Mouse (Mus musculus) hindlimb bud, embryonic 11.5 days (tissue): ENCODE results near the gene Slco1a5.
"Not testable (repeated sequence)": the region's sequence is repeated elsewhere in the genome, so short reads cannot be mapped to it uniquely, and the experiment has no call there.

ENCODE experiments used
- DNase-seq: peaks from one replicate; pipeline ENCODE4 v3.0.0-alpha.2; 2012; ENCODE audit warnings: low read depth, low spot score; ENCODE audit errors: extremely low spot score

Gene Slco1a5

DNA sequence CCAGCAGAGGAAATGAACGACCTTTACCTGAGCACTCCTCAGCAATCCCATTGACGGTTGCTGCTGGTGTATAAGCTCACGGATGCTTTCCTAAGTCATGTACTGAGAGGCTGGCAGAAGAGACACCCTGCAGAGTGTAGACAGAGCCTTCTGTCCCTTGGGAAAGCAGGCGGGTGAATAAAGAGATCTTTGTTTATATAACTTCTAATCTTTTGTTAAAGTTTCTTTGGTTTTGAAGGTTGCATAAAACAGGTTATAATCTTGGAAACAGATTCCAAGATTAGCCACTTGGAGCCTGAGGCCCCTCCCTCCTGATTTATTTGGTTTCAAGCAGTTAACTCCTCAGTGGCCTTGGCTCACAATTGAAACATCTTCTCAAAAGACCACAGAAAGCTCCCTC lies at the start of gene Slco1a5:
Gene Slco1a5, minus strand, starts transcription at position 101 of the 400 bp plus-strand sequence.
- no peak for DNase-seq

DNA sequence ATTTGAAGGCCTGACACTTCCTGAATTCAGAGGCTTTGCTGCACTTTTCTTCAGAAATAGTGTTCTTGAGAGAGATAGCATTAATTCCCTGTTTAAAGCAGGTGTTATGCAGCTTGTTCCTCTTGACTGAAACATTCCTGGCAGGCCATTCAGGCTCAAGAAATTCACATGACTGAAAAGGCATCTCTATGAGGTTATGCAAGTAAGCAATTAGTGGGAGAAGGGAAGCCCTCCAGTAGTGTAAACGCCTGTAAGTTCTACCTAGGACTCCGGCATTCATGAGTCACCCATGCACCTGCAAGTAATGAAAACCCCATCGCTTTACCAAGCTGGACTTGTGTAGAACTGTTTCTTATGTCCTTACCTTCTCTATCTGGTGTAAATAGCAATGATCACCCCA lies 46.8 kb upstream of the Slco1a5 start:
- no peak for DNase-seq

DNA sequence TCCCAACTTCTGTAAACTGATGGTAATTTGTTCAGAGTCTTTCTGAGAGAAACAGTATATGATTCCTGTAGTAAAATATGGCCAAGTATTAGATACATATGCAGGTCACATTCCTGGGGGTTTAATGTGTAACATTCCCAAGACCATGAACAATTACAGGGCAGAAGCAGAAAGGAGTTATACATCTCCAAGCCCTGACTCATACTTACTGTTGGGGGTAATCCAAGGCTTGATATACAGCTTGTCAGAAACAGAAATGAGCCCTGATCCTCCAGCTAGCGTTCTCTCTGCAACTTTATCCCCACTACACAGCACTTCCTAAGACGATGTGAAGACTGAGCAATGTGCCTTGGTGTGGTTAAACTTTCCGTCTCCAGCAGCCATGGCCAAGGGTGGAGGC lies 44.8 kb upstream of the Slco1a5 start:
- no peak for DNase-seq

DNA sequence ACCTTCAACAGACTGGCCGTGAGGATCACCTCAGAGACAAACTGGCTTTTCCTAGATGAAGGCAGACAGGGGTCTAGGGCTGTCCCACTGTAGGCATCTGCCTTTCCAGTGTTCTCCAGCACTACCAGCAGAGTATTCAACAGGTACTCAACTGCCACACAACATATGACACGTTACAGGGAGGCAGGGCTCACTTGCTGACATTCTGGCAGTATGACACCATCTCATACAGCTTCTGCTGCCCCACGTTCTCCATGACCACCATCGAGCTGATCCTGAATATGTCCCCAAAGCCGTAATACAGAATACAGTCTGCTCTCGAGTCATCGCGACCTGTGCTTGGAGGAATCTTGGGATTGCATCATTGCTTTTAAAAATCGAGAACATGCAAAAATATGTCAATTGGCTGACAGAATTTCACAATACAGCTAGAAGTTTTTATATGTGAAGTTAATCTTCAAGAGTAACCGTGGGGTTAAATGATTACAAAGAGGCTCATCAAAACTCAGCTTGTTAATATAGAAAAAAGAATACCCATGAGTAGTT lies 43.8 kb upstream of the Slco1a5 start:
- no peak for DNase-seq

DNA sequence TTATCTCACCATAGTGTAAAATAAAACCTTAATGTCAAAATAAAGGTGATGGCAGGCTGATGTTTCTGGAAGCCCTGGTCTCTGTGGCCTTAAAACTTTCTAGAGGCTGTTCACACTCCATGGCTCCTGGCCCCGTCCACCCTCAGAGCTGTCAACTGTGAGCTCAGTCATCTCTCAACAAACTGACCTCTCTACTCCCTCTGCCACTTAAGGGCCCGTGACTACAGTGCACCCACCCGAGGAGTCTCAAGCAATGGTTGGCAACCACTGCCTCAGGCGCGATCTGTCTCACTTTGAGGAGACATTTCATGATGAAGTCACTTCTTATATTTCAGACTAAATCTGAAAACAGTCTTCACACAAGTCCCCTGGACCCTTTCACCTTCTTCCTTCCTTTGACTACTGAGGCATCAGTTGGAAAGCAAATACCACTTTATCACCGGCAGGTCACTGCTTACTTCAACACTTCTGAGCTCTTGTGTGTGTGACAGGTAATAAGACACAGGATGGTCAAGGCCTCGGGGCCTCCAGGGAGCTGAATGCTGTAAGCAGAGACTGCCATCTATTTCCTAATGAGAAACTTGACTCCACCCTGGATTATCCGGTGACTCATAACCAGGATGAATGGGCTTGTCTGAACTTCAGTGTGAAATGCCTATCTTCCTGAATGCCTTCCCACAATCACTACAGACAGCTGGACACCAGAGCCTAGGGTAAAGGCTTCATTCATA lies 43.1 kb upstream of the Slco1a5 start:
- no peak for DNase-seq

DNA sequence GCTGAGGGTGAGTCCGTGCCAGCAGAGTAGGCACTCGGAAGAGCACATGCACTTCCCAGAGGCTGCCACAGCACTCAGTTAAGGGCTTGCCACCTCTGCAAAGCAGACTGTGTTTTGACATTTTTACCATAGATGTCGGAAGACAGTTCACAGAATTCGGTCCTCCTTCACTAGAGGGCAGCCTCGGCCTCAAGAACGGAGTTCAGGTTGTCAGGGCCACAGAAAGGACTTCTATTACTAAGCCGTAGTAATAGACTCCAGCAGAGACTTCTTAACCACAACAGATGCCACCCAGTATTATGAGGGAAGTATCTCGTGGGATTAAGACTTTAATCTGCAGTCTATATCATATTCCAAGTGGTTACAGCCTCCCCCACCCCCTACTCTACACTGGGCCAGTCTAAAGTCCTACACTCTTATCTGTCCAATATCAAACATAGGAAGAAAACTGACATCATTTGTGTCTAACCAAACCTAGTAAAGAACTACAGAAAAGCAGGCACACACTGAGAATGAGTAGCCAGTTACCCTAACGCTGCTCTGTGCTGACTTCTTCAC lies 40.3 kb upstream of the Slco1a5 start:
- no peak for DNase-seq

DNA sequence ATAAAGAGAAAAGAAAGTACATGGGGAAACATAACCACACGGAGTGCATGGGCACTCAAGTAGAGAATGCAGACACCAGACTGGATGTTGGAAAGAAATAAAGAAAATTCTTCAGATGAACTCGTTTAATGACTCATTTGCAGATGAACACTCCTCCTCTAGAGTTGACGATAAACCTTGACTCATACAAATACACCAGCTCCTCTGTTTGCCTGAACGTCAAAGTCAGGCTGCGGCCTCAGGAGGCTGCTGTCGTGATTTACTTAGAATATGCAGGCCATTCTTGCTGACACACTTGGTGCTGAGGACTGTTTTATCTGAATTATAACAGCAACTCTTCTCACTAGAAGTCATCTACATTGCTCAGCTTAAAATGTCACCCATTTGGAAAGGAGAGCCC lies 39.3 kb upstream of the Slco1a5 start:
- DNase-seq: no peak

DNA sequence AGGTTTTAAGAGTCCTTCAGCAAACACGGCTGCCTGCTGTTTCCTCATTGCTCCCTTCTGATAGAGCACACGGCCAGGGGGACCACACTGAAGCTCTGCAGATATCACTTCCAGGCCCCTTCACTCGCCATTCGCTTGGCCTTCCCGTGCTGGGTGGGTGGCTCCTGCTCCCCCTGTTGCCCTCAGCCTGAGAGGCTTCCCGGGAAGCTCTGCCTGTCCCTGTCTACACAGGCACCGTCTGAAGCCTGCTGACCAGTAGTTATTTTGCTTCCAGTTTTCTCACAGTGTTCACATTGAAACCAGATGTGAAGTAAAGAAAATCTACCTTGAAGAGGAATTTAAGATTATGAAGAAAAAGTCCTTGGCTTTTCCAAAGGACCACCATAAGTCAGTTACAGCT lies 34.3 kb upstream of the Slco1a5 start:
- DNase-seq: no peak

DNA sequence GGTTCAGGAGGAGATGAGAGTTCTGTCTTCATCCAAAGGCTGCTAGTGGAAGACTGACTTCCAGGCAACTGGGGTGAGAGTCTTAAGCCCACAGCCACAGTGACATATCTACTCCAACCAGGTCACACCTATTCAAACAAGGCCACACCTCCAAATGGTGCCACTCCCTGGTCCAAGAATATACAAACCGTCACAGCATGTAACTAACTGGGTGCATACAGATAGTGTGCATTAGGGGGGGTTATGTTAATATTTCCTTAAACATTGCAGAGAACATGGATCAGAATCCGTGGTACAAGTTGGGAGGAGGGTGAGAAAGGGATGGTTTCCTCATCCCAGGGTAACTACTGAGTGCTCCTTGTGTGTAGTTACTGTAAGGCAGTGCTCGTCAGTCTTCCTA lies 29.3 kb upstream of the Slco1a5 start:
- DNase-seq: not testable (repeated sequence)

DNA sequence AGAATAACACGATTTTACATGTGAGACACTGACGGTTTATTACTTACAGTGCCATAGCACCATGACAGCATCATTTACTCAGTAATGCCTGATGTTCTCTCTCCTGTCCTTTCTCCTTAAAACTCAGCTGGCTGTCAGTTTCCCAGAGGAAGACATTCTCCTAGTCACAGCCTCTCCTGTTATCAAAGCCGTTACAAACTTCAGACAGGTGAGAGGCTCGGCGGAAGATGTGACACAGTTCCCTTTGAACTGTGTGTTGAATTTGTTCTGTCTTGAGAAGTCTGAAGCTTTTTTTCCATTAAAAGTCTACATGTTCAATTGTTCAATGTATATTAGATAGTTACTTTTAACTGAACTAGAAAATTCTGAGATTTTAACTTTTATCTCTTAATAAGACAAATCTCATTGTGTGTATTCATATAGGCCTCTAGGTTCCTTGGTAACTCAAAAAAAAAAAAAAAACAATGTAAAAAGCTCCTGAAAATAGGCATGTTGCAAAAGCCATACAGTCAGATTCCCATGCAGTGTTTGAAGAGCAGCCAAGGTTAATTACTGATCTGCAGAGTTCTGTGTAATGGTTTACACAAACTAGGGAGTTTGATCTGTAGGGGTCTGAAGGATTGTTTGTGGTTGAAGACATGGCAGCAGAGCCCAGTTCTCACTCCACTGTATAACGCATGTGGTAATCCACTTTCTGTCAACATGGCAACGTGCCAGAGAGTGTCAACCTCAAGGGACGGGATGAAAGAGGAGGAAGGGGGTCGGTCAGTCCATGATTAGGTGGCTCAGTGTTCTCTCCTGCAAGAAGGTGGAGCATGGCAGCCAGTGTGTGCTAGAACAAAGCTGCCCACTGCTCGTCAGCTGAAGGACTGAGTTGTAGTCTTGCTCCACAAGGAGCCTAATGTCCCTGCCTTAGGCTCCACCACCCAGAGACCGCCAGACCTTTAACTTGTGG lies 24.9 kb upstream of the Slco1a5 start:
- DNase-seq: no peak

DNA sequence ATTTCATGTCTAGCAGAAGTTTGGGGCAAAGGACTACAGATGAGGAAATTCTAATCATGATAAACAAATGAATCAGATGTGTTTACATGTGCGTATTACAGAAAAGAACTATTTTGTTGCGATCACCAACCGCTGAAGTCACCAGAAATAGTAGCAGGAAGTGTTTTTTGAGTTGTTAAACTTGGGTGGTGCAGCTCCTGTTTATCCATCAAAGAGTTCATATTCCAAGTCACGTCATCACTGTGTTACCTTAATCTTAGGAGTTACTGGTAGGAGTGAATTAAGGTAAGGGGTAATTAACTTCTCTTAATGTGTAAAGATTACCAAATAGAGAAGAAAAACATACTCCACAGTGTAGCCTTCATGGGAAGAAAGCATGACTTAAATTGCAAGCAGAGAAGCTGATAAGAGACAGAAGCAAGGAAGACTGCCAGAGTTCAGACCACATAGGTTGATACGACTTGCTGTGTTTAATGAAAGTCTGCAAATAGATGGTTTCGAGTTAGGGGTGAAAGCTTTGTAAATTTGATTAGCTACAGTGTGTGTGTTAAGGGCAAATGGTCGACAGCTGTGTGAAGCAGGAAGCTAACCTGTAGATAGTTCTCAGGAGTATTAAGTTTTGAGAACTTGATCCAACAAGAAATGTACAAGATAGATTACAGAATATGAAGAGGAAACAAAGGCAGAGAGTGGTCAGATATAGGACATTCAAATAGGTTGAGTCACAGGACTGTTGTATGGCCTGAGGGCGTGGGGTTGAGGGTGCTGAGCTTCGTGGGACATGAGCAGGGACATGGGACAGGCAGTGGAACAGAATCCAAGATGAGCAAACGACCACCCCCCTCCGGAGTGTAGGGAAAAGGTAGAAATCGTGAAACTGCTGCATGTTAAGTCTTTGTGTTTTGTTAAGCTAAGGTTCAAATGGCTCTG lies 23.7 kb upstream of the Slco1a5 start:
- DNase-seq: no peak

DNA sequence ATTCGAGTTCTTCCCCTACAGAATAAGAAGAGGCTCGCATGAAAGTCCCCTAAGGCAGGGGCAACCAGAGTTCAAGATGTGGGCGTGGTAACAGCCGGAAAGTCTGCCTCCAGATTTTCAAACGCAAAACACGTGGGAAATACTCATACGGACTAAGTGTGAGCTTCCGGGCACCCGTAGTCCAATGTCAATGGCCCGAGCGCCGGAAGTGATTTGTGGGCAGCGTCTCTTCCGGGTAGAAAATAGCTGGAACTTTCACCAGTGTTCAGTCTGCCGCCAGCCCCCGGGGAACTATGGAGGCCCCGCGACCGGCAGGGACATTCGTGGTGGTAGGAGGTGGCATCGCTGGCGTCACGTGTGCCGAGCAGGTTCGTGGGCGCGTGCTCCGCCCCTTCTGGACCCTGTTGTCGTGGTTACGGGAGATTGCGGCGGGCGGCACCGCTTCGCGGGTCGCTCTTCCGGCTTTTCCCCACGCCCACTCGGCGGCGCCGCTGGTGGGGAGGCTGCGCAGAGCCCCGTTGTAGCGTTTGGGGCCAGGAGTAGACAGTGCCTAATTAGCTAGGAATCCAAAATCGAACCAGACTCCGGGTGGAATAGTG lies 22.8 kb upstream of the Slco1a5 start, which contains the start of gene Pyroxd1:
Gene Pyroxd1, plus strand, starts transcription at position 215 of the 599 bp plus-strand sequence.
- peak; percentile 79 for DNase-seq

DNA sequence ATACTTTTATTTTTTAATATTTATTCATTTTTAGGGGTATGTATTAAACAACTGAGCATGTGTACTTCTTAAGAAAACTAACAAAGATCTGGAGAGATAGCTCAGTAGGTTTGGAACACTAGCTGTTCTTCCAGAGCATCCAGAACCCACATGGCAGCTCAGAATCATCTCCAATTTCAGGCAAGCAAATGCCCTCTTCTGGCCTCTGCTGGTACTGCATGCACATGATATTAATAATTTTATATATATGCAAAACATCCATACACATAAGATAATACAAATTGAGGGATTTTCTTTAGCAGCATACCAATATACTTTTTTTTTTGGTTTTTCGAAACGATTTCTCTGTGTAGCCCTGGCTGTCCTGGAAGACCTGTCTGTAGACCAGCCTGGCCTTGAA lies 20.8 kb upstream of the Slco1a5 start:
- no peak for DNase-seq

DNA sequence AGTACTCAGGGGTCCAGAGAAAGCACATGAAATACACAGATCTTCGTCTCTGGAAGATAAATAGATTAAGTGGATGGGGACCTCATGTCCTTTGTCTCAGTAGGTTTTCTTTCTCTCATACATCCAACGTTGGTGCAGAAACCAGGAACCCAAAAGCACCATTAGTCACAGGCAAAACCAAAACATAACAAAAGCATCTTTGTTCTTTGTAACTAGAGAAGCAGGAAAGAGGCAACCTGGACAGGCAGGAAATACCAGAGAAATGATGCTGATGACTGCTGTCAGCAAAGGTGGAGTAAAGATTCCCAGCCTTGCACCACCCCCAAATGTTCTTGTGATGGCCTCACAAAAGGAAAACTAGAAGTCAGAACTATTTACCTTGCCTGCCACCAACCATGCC lies 16.8 kb upstream of the Slco1a5 start:
- no peak for DNase-seq

DNA sequence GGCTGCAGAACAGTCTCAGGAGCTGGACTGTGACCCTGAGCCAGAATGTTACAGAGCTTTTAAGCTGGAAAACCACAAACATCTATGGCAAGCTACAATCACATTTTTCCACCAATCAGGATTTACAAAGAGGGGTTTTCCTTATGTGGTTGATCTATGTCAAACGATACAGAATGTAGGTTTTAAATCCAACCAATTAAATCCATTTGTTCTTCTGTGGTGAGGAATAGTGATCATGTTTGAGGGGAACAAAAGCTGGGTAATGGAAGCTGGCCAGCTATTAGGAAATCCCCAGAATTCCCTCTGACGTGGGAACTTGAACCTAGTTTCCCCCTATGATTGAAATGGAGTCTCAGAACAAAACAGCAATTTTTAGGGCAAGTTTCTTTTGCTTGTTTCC lies 16.2 kb upstream of the Slco1a5 start:
- no peak for DNase-seq

DNA sequence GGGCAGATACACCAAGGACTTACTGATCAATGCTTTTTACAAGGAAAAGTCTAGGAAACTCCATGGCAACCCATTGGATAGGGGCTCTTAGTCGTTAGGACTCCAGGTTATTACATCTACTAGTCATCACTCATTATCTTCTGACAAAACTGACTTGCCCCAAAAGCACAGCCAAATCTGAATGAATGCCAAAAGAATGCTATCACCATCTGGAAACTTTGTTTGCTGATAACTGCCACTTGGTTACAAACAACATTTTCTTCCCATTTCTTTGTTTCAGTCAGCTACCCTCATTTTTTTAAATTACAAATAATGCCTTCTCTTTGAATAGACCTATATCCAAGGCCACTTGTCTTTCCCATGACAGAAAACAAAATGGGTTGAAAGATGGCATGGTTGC lies 6.4 kb upstream of the Slco1a5 start:
- no peak for DNase-seq

DNA sequence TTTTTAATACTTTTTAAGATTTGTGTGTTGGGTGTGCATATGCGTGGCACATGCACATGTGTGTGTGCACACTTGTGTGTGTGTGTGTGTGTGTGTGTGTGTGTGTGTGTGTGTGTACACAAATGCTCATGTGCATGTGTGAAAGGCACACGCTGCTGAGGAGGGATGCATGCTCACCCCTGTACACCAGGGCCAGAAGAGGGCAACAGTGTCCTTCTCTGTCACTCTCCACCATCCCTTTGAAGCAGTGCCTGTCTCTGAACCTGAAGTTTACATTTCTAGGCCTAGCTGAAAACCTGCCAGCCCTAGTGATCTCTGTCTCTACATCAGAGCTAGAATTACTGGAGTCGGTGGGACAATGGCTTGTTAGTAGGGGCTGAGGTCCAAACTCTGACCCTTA lies 3.8 kb upstream of the Slco1a5 start:
- no peak for DNase-seq

DNA sequence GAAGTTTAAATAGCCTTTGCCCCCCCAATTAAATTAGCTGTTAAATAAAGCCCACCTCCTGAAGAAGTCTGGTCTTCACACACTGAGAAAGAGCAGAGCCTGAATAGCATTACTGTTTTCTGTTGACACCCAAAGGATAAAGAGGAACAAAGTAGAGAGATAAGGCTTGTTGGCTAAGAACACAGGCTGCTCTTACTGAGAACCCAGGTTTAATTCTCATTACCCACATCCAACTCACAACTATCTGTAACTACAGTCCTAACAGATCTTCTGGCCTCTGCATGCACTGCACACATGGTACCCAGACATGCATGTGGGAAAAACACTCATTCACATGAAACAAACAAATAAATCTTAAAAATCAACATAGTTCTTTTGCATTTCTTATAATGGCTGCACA lies 5.7 kb downstream of the Slco1a5 start:
- no peak for DNase-seq

DNA sequence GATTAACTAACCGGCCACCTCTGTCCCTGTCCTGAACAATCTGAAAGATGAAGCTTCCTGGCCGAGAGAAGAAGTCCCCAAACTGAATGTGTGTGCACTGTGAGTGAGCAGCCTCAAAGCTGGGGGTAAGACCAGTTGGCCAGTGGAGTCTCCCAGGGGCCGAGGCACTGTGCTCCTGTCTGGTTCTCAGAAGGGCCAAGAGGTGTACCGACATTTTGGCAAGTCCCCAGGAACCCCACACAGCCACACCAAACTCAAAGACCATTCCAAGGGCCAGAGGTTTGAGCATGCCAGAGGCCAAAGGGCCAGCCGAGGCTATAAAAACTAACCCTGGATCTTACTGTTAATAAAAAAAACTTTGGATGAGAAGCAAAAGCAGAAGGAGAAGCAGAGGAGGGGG lies 8.5 kb downstream of the Slco1a5 start:
- no peak for DNase-seq

DNA sequence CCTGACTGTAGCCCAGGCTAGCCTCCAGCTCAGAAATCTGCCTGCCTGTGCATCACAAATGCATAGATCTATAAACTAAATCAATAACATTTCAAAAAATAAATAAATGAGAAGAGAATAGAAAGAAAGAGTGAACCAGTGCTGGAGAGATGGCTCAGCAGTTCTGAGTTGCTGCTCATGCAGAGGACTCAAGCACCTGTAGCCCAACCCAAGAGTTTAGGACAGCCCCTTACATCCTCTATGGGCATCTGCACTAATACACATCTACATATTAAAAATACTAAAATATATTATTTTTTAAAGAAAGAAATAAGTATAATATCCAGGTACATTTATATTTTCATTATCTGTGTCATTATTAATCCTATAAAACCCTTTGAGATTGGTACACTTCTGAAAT lies 17.7 kb downstream of the Slco1a5 start:
- DNase-seq: no peak
